ENCODE assay signal across 8 mouse cellular contexts in genomic region chr11:76672561-76673384, GRCm38 (mm10). TPM values are rescaled to one million over a fixed set of nuclear protein-coding genes. Genes with fewer than 3 reads are reported as not detected.
DNase-seq lines count a peak whose midpoint lies in the region; ATAC-seq lines count a peak whose summit lies in the region.

No protein-coding gene starts in this region.

- peaks cover 6% of the 10 kb centered on the region for H3K4me1 ChIP-seq in heart, embryonic 16.5 days (ENCODE audit: control insufficient read depth, insufficient read depth, low read length)
- H3K4me1 ChIP-seq in limb, embryonic 10.5 days, result peaks cover 14% of the 10 kb centered on the region

- H3K27me3 ChIP-seq in heart, embryonic 16.5 days (ENCODE audit: control insufficient read depth, insufficient read depth, low read length), result peaks cover 54% of the 10 kb centered on the region
- H3K27me3 ChIP-seq in limb, embryonic 10.5 days (ENCODE audit: low read depth, poor library complexity, severe bottlenecking), result peaks cover 86% of the 10 kb centered on the region

- 3% methylated on average over 64 of the region's 64 CpGs for WGBS in heart, embryonic 16.5 days
- WGBS in limb, embryonic 10.5 days, result 4% methylated on average over 64 of the region's 64 CpGs

- no peak overlapping the region for H3K9ac ChIP-seq in heart, embryonic 16.5 days (ENCODE audit: low read length)

- H3K27ac ChIP-seq in heart, embryonic 16.5 days (ENCODE audit: low read length), result no peak overlapping the region
- peak overlapping the region; percentile 54; the same call in 1 of the 2 replicates for H3K27ac ChIP-seq in limb, embryonic 10.5 days

- no peak for ATAC-seq in heart, embryonic 16.5 days (replicated peaks; ENCODE audit: extremely low read depth, insufficient read depth, low FRiP score)
- no peak for ATAC-seq in erythroid progenitor cell, adult 5-6 weeks (replicated peaks; ENCODE audit: low FRiP score, poor library complexity, severe bottlenecking)

- DNase-seq in heart, postnatal 4 days, result no peak
- DNase-seq in cerebellum, adult 11 months, result peak; percentile 58
- DNase-seq in frontal cortex, postnatal 36 days (ENCODE audit: low spot score in 2 of 2), result peak; percentile 60 to 77
- DNase-seq in limb, embryonic 10.5 days (ENCODE audit: low spot score), result peak; percentile 70
- peak; percentile 72 for DNase-seq in right cerebral cortex, postnatal 25 days
- no peak for DNase-seq in spleen, postnatal 36 days (ENCODE audit: low spot score in 2 of 2)

- peak overlapping the region; percentile 42 for H3K4me3 ChIP-seq in heart, embryonic 16.5 days (ENCODE audit: low read length)
- peak overlapping the region; percentile 56 for H3K4me3 ChIP-seq in limb, embryonic 10.5 days

- H3K9me3 ChIP-seq in heart, embryonic 16.5 days (replicated peaks; ENCODE audit: control insufficient read depth, low read length), result no peaks in the 10 kb centered on the region
- H3K9me3 ChIP-seq in limb, embryonic 10.5 days (replicated peaks), result no peaks in the 10 kb centered on the region

- H3K4me2 ChIP-seq in heart, embryonic 16.5 days (ENCODE audit: low read depth, low read length), result peak overlapping the region; percentile 55

- H3K36me3 ChIP-seq in heart, embryonic 16.5 days (ENCODE audit: control insufficient read depth, insufficient read depth), result no peaks in the 10 kb centered on the region
- H3K36me3 ChIP-seq in limb, embryonic 10.5 days, result no peaks in the 10 kb centered on the region

RNA-seq across cellular contexts. Expression of gene Bhlha9, which starts 0.5 kb away (rescaled TPM):
- 0.12 TPM in 1 of 2 replicates, not detected in the other for polyA plus RNA-seq in heart, embryonic 16.5 days (2015; fragmentation: Nextera tagmentation; extraction: Ambion mirVana)
- total RNA-seq in heart, postnatal 4 days (2021), result not detected
- 18.9 and 22.9 TPM in 2 replicates for polyA plus RNA-seq in limb, embryonic 10.5 days (2016; fragmentation: Nextera tagmentation; extraction: Ambion mirVana)
- total RNA-seq in erythroid progenitor cell, adult 5-6 weeks (2015; ENCODE audit: low replicate concordance), result not detected in 2 replicates
- total RNA-seq in erythroid progenitor cell, adult 5-6 weeks (2017; ENCODE audit: low replicate concordance), result not detected in 2 replicates

RNA-seq across cellular contexts. Expression of gene Trarg1, which starts 6.8 kb away (rescaled TPM):
- polyA plus RNA-seq in heart, embryonic 16.5 days (2015; fragmentation: Nextera tagmentation; extraction: Ambion mirVana), result 0.51 and 0.54 TPM in 2 replicates
- total RNA-seq in heart, postnatal 4 days (2021), result 1 to 10 TPM; 1.5 to 1.7 TPM
- 0.04 and 0.09 TPM in 2 replicates for polyA plus RNA-seq in limb, embryonic 10.5 days (2016; fragmentation: Nextera tagmentation; extraction: Ambion mirVana)
- total RNA-seq in erythroid progenitor cell, adult 5-6 weeks (2015; ENCODE audit: low replicate concordance), result not detected in 2 replicates
- 0.13 TPM in 1 of 2 replicates, not detected in the other for total RNA-seq in erythroid progenitor cell, adult 5-6 weeks (2017; ENCODE audit: low replicate concordance)

RNA-seq across cellular contexts. Expression of gene Abr, which starts 50.7 kb away (rescaled TPM):
- polyA plus RNA-seq in heart, embryonic 16.5 days (2015; fragmentation: Nextera tagmentation; extraction: Ambion mirVana), result 21.0 and 22.9 TPM in 2 replicates
- 10 to 100 TPM; 40.6 to 41.5 TPM for total RNA-seq in heart, postnatal 4 days (2021)
- 44.7 and 53.7 TPM in 2 replicates for polyA plus RNA-seq in limb, embryonic 10.5 days (2016; fragmentation: Nextera tagmentation; extraction: Ambion mirVana)
- 4.0 and 10.9 TPM in 2 replicates for total RNA-seq in erythroid progenitor cell, adult 5-6 weeks (2015; ENCODE audit: low replicate concordance)
- total RNA-seq in erythroid progenitor cell, adult 5-6 weeks (2017; ENCODE audit: low replicate concordance), result 7.0 and 7.7 TPM in 2 replicates

Comparison
In these comparisons a context has a peak if more than half of its experiments do, and no peak if none do; other contexts are left out.
1. DNase-seq: peak in cerebellum, adult 11 months (single experiment), frontal cortex, postnatal 36 days (2 of 2), limb, embryonic 10.5 days (single experiment) and right cerebral cortex, postnatal 25 days (single experiment); none in heart, postnatal 4 days (single experiment) and spleen, postnatal 36 days (0 of 2).